Mouse (Mus musculus) midbrain, postnatal 0 days (tissue): ENCODE data around the gene Nubp1. TPM values are rescaled to one million over a fixed set of nuclear protein-coding genes. Genes with fewer than 3 reads are reported as not detected.

Experiments used
- ATAC-seq: fragments of 200-750 bp; cut with Nextera tagmentation; 2 replicates; pipeline ENCODE4 v1.8.0; 2017; ENCODE audit warnings: moderate number of reproducible peaks, mild to moderate bottlenecking, moderate TSS enrichment, moderate library complexity; ENCODE audit not compliant: low FRiP score
- DNase-seq: peaks from one replicate; pipeline ENCODE4 v3.0.0-alpha.2; 2015; ENCODE audit warnings: low spot score
- H3K27ac ChIP-seq: fragments of 300-500 bp; sonication (generic); 2 replicates; pipeline ENCODE4 v1.5.1; 2014; ENCODE audit warnings: low read depth, mild to moderate bottlenecking, low read length, mixed read lengths
- H3K27me3 ChIP-seq: fragments of 300-500 bp; sonication (generic); 2 replicates; pipeline ENCODE4 v1.6.1; 2014; ENCODE audit warnings: low read length, control low read depth, mixed read lengths; ENCODE audit not compliant: insufficient read depth
- H3K36me3 ChIP-seq: fragments of 300-500 bp; sonication (generic); 2 replicates; pipeline ENCODE4 v1.6.1; 2014; ENCODE audit warnings: low read length, control low read depth, mixed read lengths; ENCODE audit not compliant: insufficient read depth
- H3K4me1 ChIP-seq: fragments of 300-500 bp; sonication (generic); 2 replicates; pipeline ENCODE4 v1.6.1; 2014; ENCODE audit warnings: mild to moderate bottlenecking, control low read depth, antibody characterized with exemption, low read length, mixed read lengths; ENCODE audit not compliant: insufficient read depth
- H3K4me2 ChIP-seq: fragments of 300-500 bp; sonication (generic); 2 replicates; pipeline ENCODE4 v1.6.1; 2014; ENCODE audit warnings: low read depth, mild to moderate bottlenecking, low read length, mixed read lengths; ENCODE audit not compliant: poor library complexity, severe bottlenecking
- H3K4me3 ChIP-seq: fragments of 300-500 bp; sonication (generic); 2 replicates; pipeline ENCODE4 v1.5.1; 2014; ENCODE audit warnings: low read depth, mild to moderate bottlenecking, low read length, moderate library complexity
- H3K9ac ChIP-seq: fragments of 300-500 bp; sonication (generic); replicated peaks from 2 replicates; pipeline ENCODE4 v1.6.1; 2014; ENCODE audit warnings: mild to moderate bottlenecking, low read length, moderate library complexity, mixed read lengths; ENCODE audit not compliant: poor library complexity, severe bottlenecking
- H3K9me3 ChIP-seq: fragments of 300-500 bp; sonication (generic); 2 replicates; pipeline ENCODE4 v1.6.1; 2016; ENCODE audit warnings: low read length, control low read depth
- CTCF ChIP-seq: IDR thresholded peaks from 2 replicates; pipeline ENCODE4 v1.5.1; 2016; ENCODE audit warnings: antibody characterized with exemption, mild to moderate bottlenecking
- WGBS: fragments of 180-500 bp; shearing (Covaris S2); extraction: QIAGEN DNeasy Blood & Tissue Kit; methylation state at CpG from one replicate; pipeline ENCODE4 v1.1.7; 2014; 5-methylcytosine and 5-hydroxymethylcytosine counted together
- polyA plus RNA-seq: library from polyadenylated mRNA; unstranded; fragments of >200 nt; fragmentation: Nextera tagmentation; extraction: Ambion mirVana; gene quantifications from 2 replicates; pipeline ENCODE4 v1.2.1, GENCODE M21; 2015
- total RNA-seq: library from RNA; depleted of rRNA; stranded (reverse); fragments of >200 nt; gene quantifications from 2 replicates; pipeline ENCODE4 v1.2.3, GENCODE M21; 2014

Nubp1 gene
- total and polyA plus RNA-seq, 2 experiments from 2014 or later, result 33.0 to 36.1 TPM

DNA sequence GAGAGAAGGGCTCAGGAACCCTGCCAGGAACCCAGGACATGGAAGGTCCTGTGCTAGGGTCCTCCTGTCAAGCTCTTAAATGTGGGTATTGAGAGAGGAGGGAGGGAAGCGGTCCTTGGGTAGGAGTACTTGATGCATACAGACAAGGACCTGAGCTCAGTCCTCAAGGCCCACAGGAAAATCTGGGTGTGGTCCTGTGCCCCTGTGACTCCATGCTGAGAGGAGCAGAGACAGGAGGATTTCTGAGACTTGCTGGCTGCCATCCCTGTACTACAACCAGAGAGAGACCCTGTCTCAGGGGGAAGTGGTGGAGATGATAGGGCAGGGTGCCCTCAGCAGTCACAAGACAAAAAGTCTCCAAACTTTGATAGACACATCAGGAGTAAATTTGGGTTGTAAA, 41.8 kb upstream of the Nubp1 start:
- no peak overlapping the region for H3K4me2 ChIP-seq
- ATAC-seq (no peak; the same call in 1 of the 2 replicates), DNase-seq (no peak)
- no peaks in the 10 kb centered on the region for H3K9me3 ChIP-seq
- no peak overlapping the region for H3K4me3 ChIP-seq
- H3K36me3 ChIP-seq, result no peaks in the 10 kb centered on the region
- H3K27ac ChIP-seq, result no peak overlapping the region
- WGBS, result 69% methylated on average over 1 of the region's 1 CpGs
- H3K27me3 ChIP-seq, result no peaks in the 10 kb centered on the region
- H3K9ac ChIP-seq, result no peak overlapping the region
- no peak for TF ChIP-seq CTCF
- H3K4me1 ChIP-seq, result no peaks in the 10 kb centered on the region

DNA sequence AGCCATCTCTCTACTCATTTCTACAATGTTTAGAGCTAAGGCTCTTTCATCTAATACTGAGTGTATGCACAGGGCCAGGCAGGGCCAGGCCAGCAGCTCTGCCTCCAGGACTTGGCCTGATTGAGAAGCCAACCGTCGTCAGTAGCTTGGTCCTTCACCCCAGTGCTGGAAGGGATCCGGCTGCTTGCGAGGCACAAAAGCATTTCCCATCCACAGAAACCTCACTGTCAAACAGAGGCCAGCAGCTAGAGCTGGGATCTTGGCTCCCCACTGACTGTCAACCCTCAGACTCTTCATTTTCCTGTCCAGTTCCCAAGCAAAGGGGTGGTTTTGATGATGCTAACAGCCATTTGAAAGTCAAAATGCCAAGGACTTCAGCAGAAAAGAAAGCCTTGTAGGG, 39.4 kb upstream of the Nubp1 start:
- 79% methylated on average over 4 of the region's 4 CpGs for WGBS
- TF ChIP-seq CTCF, result no peak
- H3K4me2 ChIP-seq, result no peak overlapping the region

DNA sequence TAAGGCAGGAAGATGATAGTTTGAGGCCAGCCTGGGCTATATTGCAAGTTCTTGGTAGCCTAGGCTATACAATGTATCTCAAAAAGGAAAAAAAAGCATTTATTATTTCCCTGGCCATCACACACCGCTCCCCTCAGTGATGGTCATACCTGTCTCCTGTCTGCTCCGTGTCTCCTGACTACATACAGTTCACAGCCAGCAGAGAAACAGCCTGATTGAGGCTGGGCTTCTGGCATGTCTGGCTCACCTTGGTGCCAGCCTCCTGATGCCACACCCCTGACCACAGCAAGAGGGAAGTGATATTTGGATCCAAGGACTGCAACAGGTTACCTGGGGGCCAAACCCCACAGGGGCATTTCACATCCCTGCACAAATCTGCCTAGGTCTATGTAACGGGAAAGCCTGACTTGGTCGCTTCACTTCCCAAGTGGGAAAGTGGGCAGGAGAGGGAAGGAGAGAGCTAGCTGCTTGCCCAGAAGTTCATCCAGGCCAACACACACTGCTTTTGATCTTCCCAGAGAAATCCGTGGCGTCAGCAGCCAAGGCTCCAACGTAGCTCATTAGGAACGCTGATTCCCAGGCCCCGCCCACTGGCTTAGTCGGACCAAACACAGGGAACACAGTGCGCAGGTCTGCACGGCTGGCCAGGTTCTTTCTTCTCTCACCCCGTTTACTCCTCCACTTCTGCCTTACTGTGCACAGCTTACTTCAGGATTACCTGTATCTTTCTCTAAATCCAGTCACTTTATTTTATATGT, 37.3 kb upstream of the Nubp1 start:
- no peaks in the 10 kb centered on the region for H3K27me3 ChIP-seq
- peak overlapping the region; percentile 40 for H3K4me2 ChIP-seq
- peak; percentile 65; the same call in 1 of the 2 replicates for ATAC-seq
- TF ChIP-seq CTCF, result no peak
- no peaks in the 10 kb centered on the region for H3K9me3 ChIP-seq
- H3K4me3 ChIP-seq, result peak overlapping the region; percentile 8; the same call in 1 of the 2 replicates
- H3K27ac ChIP-seq, result no peak overlapping the region
- no peak overlapping the region for H3K9ac ChIP-seq
- H3K36me3 ChIP-seq, result no peaks in the 10 kb centered on the region
- WGBS, result 21% methylated on average over 13 of the region's 13 CpGs
- no peaks in the 10 kb centered on the region for H3K4me1 ChIP-seq
- peak; percentile 75 for DNase-seq

More for the DNA sequence above, 39.4 kb upstream of the Nubp1 start:
- DNase-seq, result no peak
- no peaks in the 10 kb centered on the region for H3K9me3 ChIP-seq
- H3K9ac ChIP-seq, result no peak overlapping the region
- no peaks in the 10 kb centered on the region for H3K36me3 ChIP-seq
- no peak overlapping the region for H3K4me3 ChIP-seq
- H3K27me3 ChIP-seq, result no peaks in the 10 kb centered on the region
- H3K4me1 ChIP-seq, result no peaks in the 10 kb centered on the region
- no peak for ATAC-seq
- no peak overlapping the region for H3K27ac ChIP-seq

DNA sequence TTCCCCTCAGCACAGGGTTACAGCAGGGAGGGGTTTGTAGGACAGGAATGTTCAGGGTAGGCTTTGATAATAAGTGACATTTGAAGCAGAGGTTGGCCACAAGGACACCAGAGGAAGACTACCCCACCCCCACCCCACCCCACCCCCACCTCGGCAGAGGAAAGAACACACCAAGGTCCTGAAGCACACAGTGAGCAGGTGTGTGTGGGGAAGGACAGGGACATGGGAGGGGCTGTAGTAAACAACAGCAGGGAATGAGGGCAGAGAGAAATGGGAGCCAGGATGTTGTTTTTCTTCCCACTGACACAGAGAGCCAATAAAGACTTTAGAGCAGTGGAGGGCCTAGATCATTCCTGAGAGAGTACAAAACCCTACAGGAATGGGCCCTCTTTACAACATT, 34.5 kb upstream of the Nubp1 start:
- Histone ChIP-seq H3K4me2 (no peak overlapping the region), H3K9me3 (no peaks in the 10 kb centered on the region), H3K9ac (no peak overlapping the region), H3K36me3 (no peaks in the 10 kb centered on the region), H3K27me3 (no peaks in the 10 kb centered on the region), H3K27ac (no peak overlapping the region), H3K4me1 (no peaks in the 10 kb centered on the region), H3K4me3 (no peak overlapping the region)
- TF ChIP-seq CTCF, result no peak
- ATAC-seq (no peak), DNase-seq (no peak)
- WGBS, result 67% methylated on average over 1 of the region's 1 CpGs

DNA sequence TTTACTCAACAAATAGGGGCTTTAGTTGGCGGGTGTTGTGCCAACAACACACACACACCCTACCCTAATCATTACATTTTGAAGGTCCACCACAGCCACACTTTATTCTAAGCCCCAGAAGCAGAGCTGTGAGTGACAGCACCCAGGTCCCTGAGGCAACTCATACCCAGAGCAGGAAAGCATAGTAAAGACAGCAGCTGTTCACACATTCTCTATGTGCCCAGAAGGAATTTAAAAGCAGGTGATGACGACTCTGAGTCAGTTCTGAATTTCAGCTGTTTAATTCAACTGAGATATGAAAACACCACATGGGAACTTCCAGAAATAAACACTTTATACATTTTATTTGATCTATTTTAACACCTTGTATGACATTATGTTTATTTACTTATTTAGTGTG, 32.2 kb upstream of the Nubp1 start:
- Histone ChIP-seq H3K4me2 (no peak overlapping the region), H3K27ac (no peak overlapping the region), H3K36me3 (no peaks in the 10 kb centered on the region), H3K4me1 (no peaks in the 10 kb centered on the region), H3K4me3 (no peak overlapping the region), H3K9me3 (no peaks in the 10 kb centered on the region), H3K9ac (no peak overlapping the region), H3K27me3 (no peaks in the 10 kb centered on the region)
- no peak for DNase-seq
- 69% methylated on average over 2 of the region's 2 CpGs for WGBS
- no peak for ATAC-seq
- TF ChIP-seq CTCF, result no peak

DNA sequence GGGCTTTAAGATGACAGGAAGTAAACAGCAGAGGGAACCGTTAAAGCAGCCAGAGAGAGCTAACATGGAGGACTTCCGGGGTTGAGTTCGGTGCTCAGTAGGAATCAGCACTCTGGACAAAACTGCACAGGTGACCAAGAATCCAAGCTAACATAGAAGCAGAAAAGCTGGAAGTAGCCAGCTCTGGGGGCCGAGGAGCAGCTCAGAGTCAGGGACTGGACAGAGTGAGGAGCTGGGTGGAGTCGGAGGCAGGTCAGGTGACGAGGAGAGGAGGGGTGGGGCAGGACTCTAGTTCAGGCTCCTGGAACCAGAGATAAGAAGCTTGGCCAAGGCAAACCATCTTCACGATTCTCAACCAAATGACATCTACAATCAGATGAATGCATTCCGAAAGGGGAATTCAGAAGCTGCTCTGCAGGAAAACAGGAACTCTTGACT, 27.7 kb upstream of the Nubp1 start:
- no peak overlapping the region for H3K4me2 ChIP-seq
- H3K9ac ChIP-seq, result no peak overlapping the region
- no peaks in the 10 kb centered on the region for H3K27me3 ChIP-seq
- no peak for ATAC-seq
- no peak overlapping the region for H3K4me3 ChIP-seq
- no peak overlapping the region for H3K27ac ChIP-seq
- DNase-seq, result no peak
- no peaks in the 10 kb centered on the region for H3K36me3 ChIP-seq
- no peaks in the 10 kb centered on the region for H3K9me3 ChIP-seq
- no peak for TF ChIP-seq CTCF
- WGBS, result 40% methylated on average over 8 of the region's 8 CpGs
- no peaks in the 10 kb centered on the region for H3K4me1 ChIP-seq
